Mouse (Mus musculus) T-cell, adult 2 months (primary cell): Measurements from ENCODE around the gene Cfdp1.

ENCODE experiments used
- DNase-seq: peaks from one replicate; pipeline ENCODE4 v3.0.0; 2022; ENCODE audit warnings: low spot score

Cfdp1 gene

DNA sequence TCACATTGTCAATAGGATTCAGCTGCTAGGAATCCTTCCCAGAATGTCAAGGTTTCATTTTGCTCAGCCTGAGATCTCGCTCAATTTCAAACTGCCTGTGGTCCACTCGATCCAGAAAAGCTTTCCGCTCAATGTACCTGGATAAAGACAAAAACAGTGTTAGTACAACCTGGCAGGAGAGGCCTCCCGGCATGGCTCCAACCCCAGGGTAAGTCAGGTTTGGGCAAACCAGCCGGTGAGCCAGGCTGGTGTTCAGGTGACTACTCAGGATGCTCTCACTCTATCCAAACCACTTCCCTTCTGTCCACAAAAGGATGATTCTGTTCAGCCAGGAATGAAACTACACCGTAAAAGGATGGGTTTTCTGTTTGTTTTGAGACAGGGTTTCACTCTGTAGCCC, 85.4 kb downstream of the Cfdp1 start:
- DNase-seq: no peak

DNA sequence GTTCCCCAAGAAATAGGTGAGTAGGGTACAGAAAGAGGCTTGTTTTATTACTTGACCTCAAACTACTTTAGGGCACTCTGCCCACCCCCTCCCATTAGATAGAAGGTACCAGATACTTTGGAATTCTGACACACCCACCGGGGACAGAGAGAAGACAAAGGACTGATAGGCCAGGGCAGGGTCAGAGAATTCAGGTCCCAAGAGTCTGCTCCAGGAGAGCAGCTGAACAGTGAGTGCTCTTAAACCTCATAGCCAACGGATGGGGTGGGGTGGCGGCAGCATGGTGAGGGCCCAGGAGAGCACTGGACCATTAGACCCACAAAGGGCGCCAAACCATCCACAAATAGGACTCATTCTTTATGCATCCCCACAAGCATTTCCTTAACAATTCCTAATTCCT, 88.5 kb downstream of the Cfdp1 start:
- DNase-seq: no peak

DNA sequence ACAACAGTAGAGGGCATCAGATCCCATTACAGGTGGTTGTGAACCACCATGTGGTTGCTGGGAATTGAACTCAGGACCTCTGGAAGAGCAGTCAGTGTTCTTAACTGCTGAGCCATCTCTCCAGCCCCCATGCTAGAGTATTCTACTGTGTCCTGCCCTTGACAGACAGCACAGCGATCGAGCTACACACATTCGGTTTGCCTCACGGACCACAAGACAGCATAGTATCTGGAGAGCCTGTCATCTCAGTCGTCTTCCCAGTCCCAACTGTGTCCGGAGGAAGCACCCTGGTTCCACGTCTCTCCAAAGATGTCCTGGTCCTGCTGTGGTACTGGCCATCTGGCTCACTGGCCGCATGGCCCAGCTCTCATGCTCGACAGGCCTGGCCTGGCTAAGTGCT, 89.0 kb downstream of the Cfdp1 start:
- DNase-seq: no peak

DNA sequence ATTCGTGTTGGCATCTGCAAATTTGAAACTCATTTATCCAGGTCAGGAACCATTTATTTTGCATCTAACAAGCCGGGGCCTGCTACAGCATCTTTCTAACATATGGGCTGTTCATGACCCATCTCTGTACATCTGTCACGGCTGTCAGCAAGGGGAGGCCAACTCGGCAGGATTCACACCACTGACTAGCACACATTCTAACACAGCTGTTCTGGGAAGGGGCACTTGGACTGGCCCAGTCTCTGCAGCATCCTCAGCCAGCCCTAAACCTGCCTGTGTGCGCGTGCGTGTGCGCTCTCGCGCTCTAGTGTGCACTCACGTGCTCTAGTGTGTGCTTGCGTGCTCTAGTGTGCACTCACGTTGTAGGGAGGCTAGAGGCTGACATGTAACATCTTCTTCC, 93.4 kb downstream of the Cfdp1 start:
- no peak for DNase-seq

DNA sequence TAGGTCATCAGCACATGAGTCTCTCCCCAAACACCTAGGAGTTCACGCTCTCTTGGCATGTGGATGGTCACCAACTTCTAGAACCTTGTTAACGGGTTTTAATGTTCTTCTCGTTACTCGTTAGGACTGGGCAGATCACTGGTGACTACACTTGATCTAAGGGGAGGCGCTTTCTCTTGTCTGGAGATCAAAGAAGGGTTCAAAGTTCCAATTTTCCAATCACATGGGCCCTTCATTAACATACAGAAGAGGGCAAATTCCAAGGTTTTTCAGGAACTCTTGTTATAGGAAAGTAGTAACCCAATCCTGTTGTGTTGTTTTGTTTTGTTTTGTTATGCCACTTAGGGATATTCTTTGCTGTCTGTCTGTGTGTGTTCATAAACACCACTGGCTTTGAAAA, 95.3 kb downstream of the Cfdp1 start:
- DNase-seq: no peak

DNA sequence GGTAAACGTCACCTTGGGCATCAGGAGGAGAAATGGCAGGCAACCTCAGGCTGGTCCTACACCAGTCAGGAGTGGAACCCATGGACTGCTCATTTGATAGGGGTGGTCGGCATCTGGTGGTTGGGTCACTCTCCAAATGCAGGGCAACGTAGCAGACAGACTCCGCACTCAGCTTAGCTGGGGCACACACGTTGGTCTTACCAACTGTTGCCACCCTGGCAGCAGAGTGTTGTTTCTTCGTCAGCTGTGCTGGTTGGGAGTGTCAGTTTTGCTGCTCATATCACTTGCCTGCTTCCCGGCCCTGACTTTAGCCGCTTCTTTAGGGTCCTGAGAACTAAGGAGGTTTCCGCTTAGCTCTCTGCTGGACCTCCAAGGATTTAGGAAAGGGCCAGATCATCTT, 96.5 kb downstream of the Cfdp1 start:
- no peak for DNase-seq

DNA sequence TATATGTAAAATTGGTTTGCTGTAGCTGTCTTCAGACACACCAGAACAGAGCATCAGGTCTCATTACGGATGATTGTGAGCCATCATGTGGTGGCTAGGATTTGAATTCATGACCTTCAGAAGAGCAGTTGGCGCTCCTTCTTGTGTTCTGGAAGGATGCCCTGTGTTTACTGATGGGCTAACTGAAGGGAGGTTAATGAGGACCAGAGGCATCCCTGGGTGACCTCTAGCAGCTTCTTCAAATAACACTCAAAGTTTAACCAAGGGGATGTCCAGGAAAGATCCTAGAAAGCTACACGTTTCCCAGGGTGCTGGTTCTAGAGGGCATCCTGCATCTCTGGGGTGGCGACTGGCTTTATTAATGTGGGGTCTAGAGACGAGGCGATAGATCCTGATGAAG, 99.4 kb downstream of the Cfdp1 start:
- DNase-seq: no peak

DNA sequence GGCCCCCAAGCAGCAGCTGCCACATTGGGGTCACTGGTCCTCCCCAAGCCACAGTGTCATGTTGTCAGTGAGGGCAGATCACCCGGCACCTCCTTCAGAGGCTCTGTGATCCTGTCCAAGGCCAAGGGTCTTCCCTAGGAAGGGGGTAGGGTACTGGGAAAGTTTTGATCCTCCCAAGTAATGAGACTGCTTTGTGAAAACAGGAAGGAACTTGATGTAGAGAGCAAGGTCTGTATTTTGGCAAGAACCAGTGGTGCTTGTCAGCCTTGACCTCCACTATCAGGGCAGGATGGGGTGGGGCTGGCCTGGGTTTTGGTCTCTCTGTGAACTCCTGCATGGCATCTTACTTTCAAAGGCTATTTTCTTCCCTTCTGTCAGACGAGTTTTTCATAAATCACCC, 100.0 kb downstream of the Cfdp1 start:
- no peak for DNase-seq

DNA sequence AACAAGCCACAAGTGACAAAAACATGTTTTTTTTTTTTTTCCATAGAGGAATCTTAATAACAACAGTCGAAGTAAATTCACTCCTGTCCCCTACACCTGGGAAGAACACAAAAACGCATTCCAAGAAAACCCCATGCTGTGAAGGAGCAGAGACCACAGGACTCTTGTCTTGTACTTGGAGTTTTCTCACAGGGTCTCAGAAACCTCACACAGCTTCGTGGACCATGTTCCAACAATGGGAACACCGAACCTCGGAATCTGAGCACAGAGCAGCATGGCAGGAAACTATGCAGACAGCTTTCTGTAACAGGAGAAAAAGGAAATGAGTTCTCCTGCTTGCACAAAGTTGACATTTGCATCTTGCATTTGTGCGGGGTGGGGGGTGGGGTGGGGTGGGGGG, 105.3 kb downstream of the Cfdp1 start:
- DNase-seq: no peak

DNA sequence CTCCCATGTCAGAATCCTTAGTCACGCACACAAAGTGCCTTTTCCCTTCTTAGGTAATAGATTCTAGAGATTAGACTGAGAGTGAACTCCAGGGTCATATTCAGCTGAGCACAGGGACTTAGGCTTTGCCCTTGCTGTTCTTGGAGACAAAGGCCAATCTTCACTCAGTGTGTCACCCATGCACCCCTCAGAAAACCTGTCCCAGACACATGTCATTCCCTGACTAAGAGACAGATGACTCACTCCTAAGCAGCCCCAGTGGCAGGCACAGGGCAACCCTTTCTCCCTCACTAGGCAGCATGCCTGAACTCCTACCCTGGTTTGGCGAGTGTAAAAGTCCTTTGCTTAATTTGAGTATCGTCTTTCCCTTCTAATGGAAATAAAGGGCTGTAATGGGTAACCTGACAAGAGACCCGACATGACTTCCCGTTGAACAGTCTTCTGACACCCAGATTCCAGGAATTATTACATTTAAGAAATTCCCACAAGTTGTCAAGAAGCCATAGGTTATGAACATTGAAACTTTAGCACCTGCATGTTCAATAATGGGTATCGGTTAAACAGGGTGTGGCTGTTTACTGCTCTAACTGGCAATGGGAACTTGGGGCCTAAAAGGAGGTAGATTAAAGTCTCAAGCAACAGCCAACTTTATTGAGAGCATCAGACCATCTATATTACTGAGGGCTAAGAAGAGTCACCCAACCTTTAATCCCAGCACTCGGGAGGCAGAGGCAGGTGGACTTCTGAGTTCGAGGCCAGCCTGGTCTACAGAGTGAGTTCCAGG, 106.0 kb downstream of the Cfdp1 start:
- DNase-seq: no peak

DNA sequence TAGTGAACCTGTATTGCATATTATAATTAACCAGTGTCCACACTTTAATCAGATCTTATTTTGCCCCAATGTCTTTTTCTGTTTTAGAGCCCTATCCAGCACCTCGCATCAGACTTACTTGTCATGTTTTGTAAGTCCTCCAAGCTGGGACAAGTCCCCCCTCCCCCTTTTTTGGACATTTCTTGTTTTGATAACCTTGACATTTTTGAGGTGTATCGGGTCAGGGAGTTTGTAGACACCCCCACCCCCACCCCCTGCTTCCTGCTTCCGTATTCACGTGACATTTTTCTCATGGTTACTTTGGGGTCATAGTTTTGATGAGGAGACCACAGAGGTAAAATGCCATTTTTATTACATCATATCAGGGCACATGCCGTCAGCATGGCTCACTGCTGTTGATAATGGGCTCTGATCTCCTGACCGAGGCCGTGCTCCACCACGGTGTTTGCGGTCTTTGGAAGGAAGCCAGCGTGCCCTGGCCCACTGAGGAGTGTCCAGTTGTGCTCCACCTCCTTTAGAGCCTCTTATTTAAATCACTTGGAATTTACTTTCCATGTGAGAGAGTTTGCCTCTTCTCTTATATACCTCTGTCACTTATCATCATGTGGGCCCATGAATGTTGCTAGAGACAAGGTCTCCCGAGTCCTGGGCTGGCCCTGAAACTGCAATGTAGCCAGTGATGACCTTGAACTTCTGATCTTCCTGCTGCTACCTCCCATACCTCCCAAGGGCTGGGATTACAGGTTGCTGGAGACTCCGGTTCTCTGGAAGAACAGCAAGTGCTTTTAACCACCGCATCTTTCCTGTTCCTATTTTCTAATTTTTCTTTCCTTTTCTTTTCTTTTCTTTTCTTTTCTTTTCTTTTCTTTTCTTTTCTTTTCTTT, 107.3 kb downstream of the Cfdp1 start:
- DNase-seq: no peak

DNA sequence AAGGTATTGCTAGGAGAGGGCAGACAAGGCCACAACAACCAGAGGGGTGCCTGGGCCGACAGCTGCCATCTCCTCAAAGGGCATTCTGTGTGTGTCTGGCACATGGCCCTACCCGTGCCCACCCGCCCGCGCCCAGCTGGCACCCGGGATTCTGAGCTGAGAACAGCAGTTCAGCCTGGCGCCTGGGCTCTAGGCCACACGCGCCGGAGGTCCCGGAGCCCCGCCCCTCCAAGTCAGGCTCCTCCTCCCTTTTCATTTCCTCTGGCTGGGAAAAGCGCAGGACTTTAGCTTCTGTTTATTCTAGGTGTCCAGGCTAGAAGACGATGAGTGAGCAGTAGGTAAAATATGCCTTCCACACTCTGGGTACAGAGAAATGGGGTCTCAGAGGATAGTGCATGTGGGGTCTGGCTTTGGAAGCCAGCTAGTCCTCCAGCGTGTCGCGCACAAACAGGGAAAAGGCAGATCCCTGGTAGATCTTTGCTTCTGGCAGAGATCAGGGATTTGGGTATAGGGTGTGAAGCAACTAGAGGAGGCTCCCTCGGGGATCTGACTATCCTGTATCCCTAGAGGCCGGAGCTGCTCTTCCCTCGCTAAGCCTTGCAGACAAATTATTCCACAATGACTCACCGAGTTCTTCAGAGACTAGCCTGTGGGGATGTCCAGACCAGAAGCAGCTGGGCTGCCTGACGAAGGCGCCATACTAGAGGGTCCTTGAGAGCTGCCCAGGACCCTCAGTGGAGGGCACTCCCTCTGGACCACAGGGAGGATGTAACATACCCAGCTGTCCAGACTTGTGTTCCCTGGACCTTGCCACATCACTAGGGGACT, 108.3 kb downstream of the Cfdp1 start:
- no peak for DNase-seq

DNA sequence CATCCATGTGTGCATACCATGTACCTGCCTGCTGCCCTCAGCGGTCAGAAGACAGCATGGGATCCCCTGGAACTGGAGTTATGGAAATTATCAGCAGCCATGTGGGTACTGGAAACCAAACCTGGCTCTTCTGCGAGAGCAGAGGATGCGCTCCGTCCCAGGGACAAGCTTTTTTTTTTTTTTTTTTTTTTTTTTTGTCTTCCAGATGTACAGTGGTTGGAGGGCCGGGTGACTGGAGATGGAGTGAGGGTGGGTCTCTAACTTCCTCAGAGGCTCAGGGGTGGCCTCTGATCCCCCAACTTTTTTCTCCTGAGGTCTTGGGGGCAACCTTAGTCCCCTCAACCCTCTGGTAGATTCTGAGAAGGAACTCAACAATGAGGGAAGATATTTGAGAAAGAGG, 109.0 kb downstream of the Cfdp1 start:
- no peak for DNase-seq

DNA sequence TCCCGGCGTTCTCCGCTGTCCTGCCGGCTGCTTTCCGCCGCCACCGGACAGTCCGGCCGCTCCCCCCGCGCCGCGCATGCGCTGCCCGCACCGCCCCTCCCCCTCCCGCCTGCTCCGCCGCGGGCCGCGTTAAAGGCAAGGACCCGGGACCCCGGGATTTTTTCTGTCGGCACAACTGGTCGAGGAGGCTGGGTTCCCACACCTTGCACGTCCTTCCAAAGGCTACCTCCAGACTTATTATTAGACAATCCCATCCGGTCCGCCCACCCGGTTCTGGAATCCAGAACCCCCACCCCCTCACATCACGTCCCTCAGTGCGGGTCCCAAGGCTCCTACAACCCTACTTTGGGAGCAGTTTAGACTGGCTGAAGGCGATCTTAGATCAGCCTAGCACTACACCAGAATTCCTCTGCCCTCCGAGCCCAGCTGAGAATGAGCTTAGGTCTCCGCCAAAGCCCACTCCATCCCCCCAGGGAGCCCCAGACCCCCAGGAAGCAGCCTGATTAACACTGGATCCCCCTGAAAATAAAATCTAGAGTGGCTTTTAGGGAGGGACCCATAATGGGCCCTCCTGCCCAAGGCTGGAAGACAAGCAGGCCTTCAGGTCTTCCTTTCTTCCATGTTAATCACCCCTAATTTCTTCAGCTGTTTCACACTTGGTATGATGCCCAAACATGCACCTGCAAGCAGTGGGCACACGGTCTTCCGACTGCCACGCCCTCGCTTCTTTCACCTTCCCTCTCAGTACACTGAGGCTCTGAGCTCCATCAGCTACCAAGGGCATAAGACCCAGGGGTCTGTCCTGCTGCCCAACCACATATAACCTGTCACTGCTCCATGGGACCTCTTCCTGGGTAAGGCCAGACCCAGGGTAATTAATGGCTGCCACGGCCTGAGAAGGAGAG, 110.0 kb downstream of the Cfdp1 start, which contains the start of gene Bcar1:
Gene Bcar1 (minus strand): TSS at position 18 of the 905 bp plus-strand sequence.
- no peak for DNase-seq

DNA sequence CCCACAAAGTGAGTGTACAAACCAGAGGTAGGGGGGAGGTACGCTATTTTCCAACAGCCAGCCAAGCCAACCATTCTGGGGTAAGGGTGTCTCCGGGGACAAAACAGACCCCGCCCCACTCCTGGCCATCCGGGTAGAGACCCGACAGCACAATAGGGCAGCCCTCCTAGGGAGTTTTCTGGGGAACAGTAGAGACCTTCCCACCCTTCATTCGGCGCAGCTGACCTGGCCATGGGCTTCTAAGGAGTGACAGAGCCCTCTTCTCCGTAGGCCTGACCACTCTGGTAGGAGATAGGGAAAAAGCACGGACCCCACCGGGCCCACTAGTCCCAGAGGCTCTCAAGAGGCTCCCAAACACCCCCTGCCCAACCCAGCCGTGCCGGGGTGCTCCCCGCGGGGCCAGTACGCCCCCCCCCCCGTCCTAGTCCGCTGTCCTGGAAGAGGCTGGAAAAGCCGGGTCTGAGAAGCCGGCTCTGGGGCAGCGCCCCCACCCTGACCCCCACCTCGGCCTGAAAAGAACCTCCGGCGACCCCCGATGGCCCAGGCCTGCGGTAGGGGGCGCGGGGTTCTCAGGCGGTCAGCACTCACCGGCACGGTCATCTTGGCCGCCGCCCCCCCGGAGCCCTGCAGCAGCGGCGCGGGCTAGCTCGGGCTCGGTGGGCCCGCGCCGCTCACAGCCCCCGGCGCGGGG, 110.8 kb downstream of the Cfdp1 start:
- DNase-seq: no peak

DNA sequence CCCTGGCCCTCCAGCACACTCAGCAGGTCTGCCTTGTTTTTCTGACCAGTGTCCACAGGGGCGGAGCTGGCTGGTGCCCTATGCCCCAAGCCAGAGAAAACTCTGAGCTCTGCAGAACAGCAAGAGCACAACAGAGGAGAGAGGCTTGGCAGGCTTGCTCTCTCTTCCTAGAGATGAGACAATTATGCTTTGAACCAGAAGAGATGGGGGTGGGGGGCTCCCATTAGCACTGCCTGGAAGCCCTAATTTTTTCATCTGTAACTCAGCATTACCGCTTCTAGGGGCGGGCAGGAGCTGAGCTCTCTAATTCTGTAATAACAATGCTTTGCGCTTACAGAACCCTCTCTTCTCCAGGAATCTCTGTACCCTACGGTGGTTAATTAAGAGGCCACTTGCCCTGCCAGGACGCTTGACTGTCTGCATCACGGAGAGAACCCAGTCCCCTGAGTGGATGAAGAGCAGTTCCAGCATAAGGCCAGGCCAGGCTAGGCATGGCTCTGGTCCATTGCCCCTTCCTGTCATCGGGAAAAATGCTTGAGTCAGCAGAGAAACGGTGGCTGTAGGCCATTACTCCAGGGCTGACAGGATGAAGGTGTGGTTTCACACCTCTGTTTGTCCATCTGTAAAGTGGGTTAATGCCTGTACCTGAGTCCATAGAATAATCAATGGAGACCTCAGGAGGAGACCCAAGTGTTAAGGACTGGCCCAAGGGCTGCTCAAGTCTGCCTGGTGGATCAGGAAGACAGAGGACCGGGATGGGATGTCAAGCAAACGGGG, 111.6 kb downstream of the Cfdp1 start:
- DNase-seq: no peak

DNA sequence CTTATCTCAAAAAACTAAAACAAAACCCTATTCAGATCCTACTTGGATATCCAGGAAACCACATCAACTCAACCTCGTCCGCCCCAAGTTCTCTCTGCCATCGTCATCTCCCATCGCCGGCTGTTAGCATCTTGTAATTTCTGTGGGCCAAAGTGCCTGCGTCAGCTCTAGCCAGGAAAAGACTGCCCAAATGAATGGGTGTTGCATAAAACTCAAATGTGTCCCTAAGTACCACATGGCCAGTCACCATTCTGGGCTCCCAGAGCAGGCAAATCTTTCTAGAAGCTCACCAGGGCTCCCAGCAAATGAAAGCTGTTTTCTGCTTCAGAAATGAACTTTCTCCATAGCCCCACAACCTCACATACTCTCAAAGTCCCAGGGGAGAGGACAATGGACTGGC, 112.5 kb downstream of the Cfdp1 start:
- DNase-seq: no peak

DNA sequence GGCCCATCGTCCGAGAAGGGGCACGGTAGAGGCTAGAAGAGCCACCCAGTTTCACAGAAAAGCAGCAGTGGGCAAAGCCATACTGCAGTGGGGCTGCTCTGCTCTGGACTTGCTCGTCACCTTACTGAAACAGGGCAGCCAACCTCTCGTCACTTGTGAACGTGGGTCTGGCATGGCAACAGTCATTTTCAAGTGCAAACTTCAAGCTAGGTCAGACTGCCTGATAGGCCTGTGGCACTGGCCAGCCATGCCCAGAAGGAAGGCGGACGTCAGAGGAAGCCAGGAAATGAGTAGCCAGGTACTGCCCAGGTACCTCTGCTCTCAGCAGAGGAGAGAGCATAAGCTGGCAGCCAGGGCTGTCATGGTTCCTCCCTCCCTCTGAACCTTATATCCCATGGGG, 113.1 kb downstream of the Cfdp1 start:
- DNase-seq: no peak

DNA sequence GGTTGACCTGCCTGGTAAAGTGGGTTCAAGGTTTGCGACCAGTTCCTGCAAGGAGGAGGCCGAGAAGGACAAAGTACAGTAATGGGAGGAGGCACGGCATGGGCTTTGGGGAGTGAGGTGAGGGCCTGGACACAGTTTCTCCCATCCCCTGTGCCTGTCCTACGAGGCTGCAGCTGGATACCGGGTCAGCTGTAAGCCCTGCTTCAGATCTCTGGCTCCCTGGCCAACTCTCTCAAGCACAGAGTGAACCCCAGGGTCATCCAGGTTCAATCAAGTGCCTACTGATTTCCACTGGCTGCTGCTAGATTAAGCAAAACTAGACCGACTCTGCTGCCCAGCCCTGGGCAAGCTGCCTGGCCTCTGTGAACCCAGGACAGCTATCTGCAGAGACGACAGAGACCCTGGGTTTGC, 113.8 kb downstream of the Cfdp1 start:
- no peak for DNase-seq

DNA sequence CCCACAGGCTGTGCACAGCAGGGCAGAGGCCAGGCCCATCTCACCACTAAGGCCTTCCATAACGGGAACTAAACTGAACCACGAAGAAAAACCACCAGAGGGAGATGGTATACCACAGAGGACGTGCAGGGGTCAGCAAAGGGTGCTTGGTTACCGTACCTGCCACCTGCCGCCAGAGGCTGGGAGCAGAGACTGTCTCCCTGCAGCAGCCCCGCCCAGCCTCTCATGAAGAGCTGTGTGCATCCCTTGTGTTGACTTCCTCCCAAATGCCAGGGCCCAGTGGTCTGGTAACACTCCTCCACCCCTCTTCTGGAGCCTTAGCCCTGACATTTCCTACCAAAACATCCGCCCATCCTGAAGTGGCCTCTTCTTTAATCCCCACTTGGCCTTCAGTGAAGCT, 114.5 kb downstream of the Cfdp1 start:
- no peak for DNase-seq
